Mouse (Mus musculus): ENCODE results near the gene Sec14l1. TPM values are rescaled to one million over a fixed set of nuclear protein-coding genes. Genes with fewer than 3 reads are reported as not detected.
A peak's percentile ranks its signal among the peaks of the same experiment; 100 is the strongest.

Gene Sec14l1
- polyA plus RNA-seq, 1 experiment from 2014 or later = 60.3 TPM

DNA sequence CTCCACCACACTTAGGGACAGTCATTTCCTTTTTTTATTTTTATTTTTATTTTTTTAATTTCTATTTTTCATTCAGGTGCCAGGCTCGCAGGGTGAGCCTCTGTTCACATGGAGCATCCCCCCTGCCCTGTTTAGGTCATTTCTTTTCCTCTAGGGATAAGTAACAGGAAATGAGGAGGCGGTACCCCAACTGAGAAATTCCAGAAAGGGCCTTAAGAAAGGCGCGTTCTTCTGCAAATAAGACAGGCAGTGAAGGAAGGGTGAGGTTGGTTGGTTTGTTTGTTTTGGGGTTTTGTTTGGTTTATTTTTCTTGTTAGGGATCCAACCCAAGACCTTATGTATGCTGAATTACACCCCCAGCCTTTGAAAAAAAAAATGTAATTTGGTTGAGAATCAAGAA is 23.6 kb upstream of the Sec14l1 start:
- H3K36me3 ChIP-seq (ENCODE audit: poor library complexity, severe bottlenecking) = no peaks in the 10 kb centered on the region
- H3K4me1 ChIP-seq = peaks cover 12% of the 10 kb centered on the region
- H3K27me3 ChIP-seq = no peaks in the 10 kb centered on the region
- 0 out of 2 replicates have a peak overlapping the region, but pooled peaks have one; percentile 14 for H3K9ac ChIP-seq
- WGBS = 58% methylated on average over 4 of the region's 4 CpGs
- no peak for ATAC-seq
- no peak overlapping the region for H3K4me3 ChIP-seq
- H3K4me2 ChIP-seq = no peak overlapping the region; the same call in 1 of the 2 replicates
- no peaks in the 10 kb centered on the region for H3K9me3 ChIP-seq (replicated peaks)
- no peak overlapping the region for H3K27ac ChIP-seq

DNA sequence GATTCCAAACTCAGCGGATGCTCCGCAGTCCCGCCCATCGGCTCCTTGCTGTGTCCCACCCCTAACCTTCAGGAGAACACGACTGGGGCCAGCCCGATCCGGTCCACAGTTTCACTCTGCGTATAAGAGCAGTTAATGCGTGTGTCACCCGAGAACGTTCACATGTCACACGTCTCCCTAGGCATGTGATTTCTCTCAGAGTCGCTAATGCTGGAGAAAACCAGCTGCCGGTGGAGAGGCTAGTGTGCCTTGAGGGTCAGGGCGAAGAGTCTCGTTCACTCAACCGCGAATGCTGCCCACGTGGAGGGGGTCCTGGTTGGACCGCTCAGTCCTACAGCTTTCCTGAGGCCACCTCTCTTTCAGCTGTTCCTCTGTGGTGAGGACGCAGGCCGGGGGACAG is 23.1 kb upstream of the Sec14l1 start:
- Histone ChIP-seq H3K9ac (0 out of 2 replicates have a peak overlapping the region, but pooled peaks have one; percentile 14), H3K27ac (no peak overlapping the region), H3K27me3 (no peaks in the 10 kb centered on the region), H3K4me1 (peaks cover 12% of the 10 kb centered on the region), H3K4me2 (peak overlapping the region; percentile 24), H3K9me3 (replicated peaks) (no peaks in the 10 kb centered on the region), H3K36me3 (ENCODE audit: poor library complexity, severe bottlenecking) (no peaks in the 10 kb centered on the region), H3K4me3 (no peak overlapping the region)
- ATAC-seq = no peak
- 11% methylated on average over 22 of the region's 22 CpGs for WGBS

GRCm38 (mm10) chr11:117092711-117093110 is 22.3 kb upstream of the Sec14l1 start:
- H3K4me2 ChIP-seq = no peak overlapping the region
- no peak for ATAC-seq
- H3K27ac ChIP-seq = no peak overlapping the region
- H3K4me1 ChIP-seq = peaks cover 12% of the 10 kb centered on the region
- no peak overlapping the region for H3K9ac ChIP-seq
- H3K9me3 ChIP-seq (replicated peaks) = no peaks in the 10 kb centered on the region
- WGBS = 27% methylated on average over 8 of the region's 8 CpGs
- no peak overlapping the region for H3K4me3 ChIP-seq
- H3K27me3 ChIP-seq = no peaks in the 10 kb centered on the region
- no peaks in the 10 kb centered on the region for H3K36me3 ChIP-seq (ENCODE audit: poor library complexity, severe bottlenecking)

GRCm38 (mm10) chr11:117093900-117094552 is 20.9 kb upstream of the Sec14l1 start:
- H3K9me3 ChIP-seq (replicated peaks) = no peaks in the 10 kb centered on the region
- H3K4me2 ChIP-seq = no peak overlapping the region
- no peak overlapping the region for H3K4me3 ChIP-seq
- no peak for ATAC-seq
- H3K36me3 ChIP-seq (ENCODE audit: poor library complexity, severe bottlenecking) = no peaks in the 10 kb centered on the region
- 83% methylated on average over 5 of the region's 5 CpGs for WGBS
- H3K9ac ChIP-seq = no peak overlapping the region
- no peak overlapping the region for H3K27ac ChIP-seq
- peaks cover 12% of the 10 kb centered on the region for H3K4me1 ChIP-seq
- H3K27me3 ChIP-seq = no peaks in the 10 kb centered on the region

GRCm38 (mm10) chr11:117094646-117095045 is 20.3 kb upstream of the Sec14l1 start:
- 88% methylated on average over 9 of the region's 9 CpGs for WGBS

DNA sequence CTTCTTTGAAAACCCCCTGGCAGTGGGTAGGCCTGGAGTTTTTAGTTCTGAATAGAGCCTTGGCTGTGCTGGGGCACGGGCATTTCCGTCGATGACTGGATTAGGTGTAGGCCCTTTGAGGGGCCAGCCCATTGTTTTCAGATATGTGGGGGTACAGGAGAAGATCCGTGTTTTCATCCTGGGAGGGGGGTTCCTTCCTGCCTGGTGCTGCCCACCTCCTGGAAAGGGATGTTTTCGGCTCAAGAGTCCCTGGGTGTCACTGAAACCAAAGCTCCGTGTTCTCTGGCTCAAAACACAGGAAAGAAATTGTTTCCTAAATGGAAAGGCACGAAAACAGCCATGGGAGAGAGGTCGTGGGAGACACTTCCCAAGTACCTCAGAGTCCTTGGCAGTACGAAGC is 17.9 kb upstream of the Sec14l1 start:
- Histone ChIP-seq H3K4me3 (no peak overlapping the region), H3K4me1 (peaks cover 13% of the 10 kb centered on the region), H3K27me3 (no peaks in the 10 kb centered on the region), H3K36me3 (ENCODE audit: poor library complexity, severe bottlenecking) (no peaks in the 10 kb centered on the region), H3K9me3 (replicated peaks) (no peaks in the 10 kb centered on the region), H3K27ac (no peak overlapping the region), H3K9ac (no peak overlapping the region), H3K4me2 (no peak overlapping the region)
- no peak for ATAC-seq
- 61% methylated on average over 9 of the region's 9 CpGs for WGBS

More at GRCm38 (mm10) chr11:117094646-117095045, 20.3 kb upstream of the Sec14l1 start:
- H3K9ac ChIP-seq = no peak overlapping the region
- H3K4me2 ChIP-seq = no peak overlapping the region
- no peak for ATAC-seq
- H3K36me3 ChIP-seq (ENCODE audit: poor library complexity, severe bottlenecking) = no peaks in the 10 kb centered on the region
- H3K27me3 ChIP-seq = no peaks in the 10 kb centered on the region
- no peaks in the 10 kb centered on the region for H3K9me3 ChIP-seq (replicated peaks)
- H3K4me1 ChIP-seq = peaks cover 12% of the 10 kb centered on the region
- H3K27ac ChIP-seq = no peak overlapping the region
- H3K4me3 ChIP-seq = no peak overlapping the region

DNA sequence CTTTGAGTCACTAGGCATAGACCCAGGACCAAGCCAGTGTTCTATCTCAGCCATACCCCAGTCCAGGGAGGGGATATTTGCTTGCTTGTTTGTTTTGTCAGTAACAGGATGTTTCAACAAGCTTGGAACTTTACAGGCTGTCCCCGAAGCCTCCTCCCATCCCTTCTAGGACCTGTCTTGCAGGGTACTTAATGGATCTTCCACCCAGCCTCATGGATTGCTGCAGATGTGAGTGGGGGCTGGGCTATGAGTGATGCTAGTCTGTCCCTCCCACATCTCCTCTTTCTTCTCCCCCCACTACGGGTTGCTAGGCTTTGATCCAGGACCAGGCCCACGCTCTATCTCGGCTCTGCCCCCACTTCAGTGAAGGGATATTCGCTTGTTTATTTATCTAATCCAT is 16.8 kb upstream of the Sec14l1 start:
- H3K27ac ChIP-seq = no peak overlapping the region
- H3K9ac ChIP-seq = no peak overlapping the region
- H3K9me3 ChIP-seq (replicated peaks) = no peaks in the 10 kb centered on the region
- H3K4me1 ChIP-seq = peaks cover 8% of the 10 kb centered on the region
- WGBS = 74% methylated on average over 5 of the region's 5 CpGs
- H3K36me3 ChIP-seq (ENCODE audit: poor library complexity, severe bottlenecking) = no peaks in the 10 kb centered on the region
- ATAC-seq = no peak
- H3K4me2 ChIP-seq = no peak overlapping the region
- H3K27me3 ChIP-seq = no peaks in the 10 kb centered on the region
- H3K4me3 ChIP-seq = no peak overlapping the region

- Histone ChIP-seq H3K9ac (no peak overlapping the region), H3K4me3 (no peak overlapping the region), H3K27ac (no peak overlapping the region), H3K4me2 (no peak overlapping the region), H3K36me3 (ENCODE audit: poor library complexity, severe bottlenecking) (no peaks in the 10 kb centered on the region), H3K9me3 (replicated peaks) (no peaks in the 10 kb centered on the region), H3K4me1 (peaks cover 8% of the 10 kb centered on the region), H3K27me3 (no peaks in the 10 kb centered on the region)
- WGBS = 85% methylated on average over 3 of the region's 3 CpGs
- no peak for ATAC-seq
These were observed 16.2 kb upstream of the Sec14l1 start for GRCm38 (mm10) chr11:117098784-117099183.

GRCm38 (mm10) chr11:117099372-117099771 is 15.6 kb upstream of the Sec14l1 start:
- ATAC-seq = no peak
- Histone ChIP-seq H3K4me2 (no peak overlapping the region), H3K4me1 (peaks cover 8% of the 10 kb centered on the region), H3K36me3 (ENCODE audit: poor library complexity, severe bottlenecking) (no peaks in the 10 kb centered on the region), H3K9me3 (replicated peaks) (no peaks in the 10 kb centered on the region), H3K4me3 (no peak overlapping the region), H3K27ac (no peak overlapping the region), H3K27me3 (no peaks in the 10 kb centered on the region), H3K9ac (no peak overlapping the region)
- 48% methylated on average over 2 of the region's 2 CpGs for WGBS

GRCm38 (mm10) chr11:117101351-117101921 is 13.5 kb upstream of the Sec14l1 start:
- H3K9ac ChIP-seq = no peak overlapping the region
- peaks cover 10% of the 10 kb centered on the region for H3K4me1 ChIP-seq
- H3K9me3 ChIP-seq (replicated peaks) = no peaks in the 10 kb centered on the region
- ATAC-seq = peak; percentile 41; the same call in 1 of the 2 replicates
- H3K4me2 ChIP-seq = no peak overlapping the region
- 55% methylated on average over 8 of the region's 8 CpGs for WGBS
- H3K27me3 ChIP-seq = no peaks in the 10 kb centered on the region
- no peak overlapping the region for H3K4me3 ChIP-seq
- no peaks in the 10 kb centered on the region for H3K36me3 ChIP-seq (ENCODE audit: poor library complexity, severe bottlenecking)
- peak overlapping the region; percentile 31; the same call in 1 of the 2 replicates for H3K27ac ChIP-seq

- Histone ChIP-seq H3K4me2 (no peak overlapping the region), H3K9me3 (replicated peaks) (no peaks in the 10 kb centered on the region), H3K4me3 (no peak overlapping the region), H3K27me3 (no peaks in the 10 kb centered on the region), H3K27ac (peak overlapping the region; percentile 31; the same call in 1 of the 2 replicates), H3K4me1 (peaks cover 17% of the 10 kb centered on the region), H3K36me3 (ENCODE audit: poor library complexity, severe bottlenecking) (no peaks in the 10 kb centered on the region), H3K9ac (no peak overlapping the region)
- no peak for ATAC-seq
- 83% methylated on average over 14 of the region's 14 CpGs for WGBS
These were observed 12.8 kb upstream of the Sec14l1 start for GRCm38 (mm10) chr11:117101925-117102717.

DNA sequence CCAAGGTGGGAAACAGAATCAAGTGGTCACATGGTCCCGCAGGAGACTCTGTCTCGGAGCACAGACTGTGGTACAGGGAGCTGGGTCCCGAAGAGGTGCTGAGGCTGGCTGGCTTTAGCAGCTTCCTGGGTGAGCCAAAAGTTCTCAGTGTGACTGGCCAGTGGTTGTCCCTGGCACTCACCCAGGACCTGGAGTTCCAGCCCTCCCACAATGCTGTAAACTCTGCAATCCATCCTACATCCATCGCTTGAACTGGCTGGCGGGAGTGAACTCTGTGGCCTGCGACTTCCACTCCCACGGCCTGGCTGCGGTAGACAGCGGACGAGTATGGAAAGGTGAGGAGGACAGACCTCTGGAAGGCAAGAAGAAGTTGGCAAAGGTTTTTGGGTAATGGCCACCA is 11.4 kb upstream of the Sec14l1 start:
- H3K9me3 ChIP-seq (replicated peaks) = no peaks in the 10 kb centered on the region
- H3K27me3 ChIP-seq = no peaks in the 10 kb centered on the region
- H3K27ac ChIP-seq = no peak overlapping the region
- no peak overlapping the region for H3K4me2 ChIP-seq
- no peak overlapping the region for H3K9ac ChIP-seq
- no peaks in the 10 kb centered on the region for H3K36me3 ChIP-seq (ENCODE audit: poor library complexity, severe bottlenecking)
- peaks cover 23% of the 10 kb centered on the region for H3K4me1 ChIP-seq
- no peak for ATAC-seq
- WGBS = 92% methylated on average over 10 of the region's 10 CpGs
- H3K4me3 ChIP-seq = no peak overlapping the region

Measured in forebrain, embryonic 13.5 days (tissue).